Mouse (Mus musculus) G1E-ER4 (cell line): ENCODE results near the gene Zmiz1. TPM values are rescaled to one million over a fixed set of nuclear protein-coding genes. Genes with fewer than 3 reads are reported as not detected.

Experiments
- GATA1 ChIP-seq: IDR thresholded peaks from one replicate; pipeline ENCODE4 v1.8.0; 2012; ENCODE audit warnings: low read length, inconsistent platforms
- polyA plus RNA-seq: library from polyadenylated mRNA; stranded (reverse); fragments of >175 nt; gene quantifications from 2 replicates; pipeline ENCODE4 v1.2.3, GENCODE M21; 2012

Zmiz1 gene
- polyA plus RNA-seq, 1 experiment: not detected

GRCm38 (mm10) chr14:25606372-25607140 lies 147.6 kb downstream of the Zmiz1 start:
- TF ChIP-seq GATA1: no peak

DNA sequence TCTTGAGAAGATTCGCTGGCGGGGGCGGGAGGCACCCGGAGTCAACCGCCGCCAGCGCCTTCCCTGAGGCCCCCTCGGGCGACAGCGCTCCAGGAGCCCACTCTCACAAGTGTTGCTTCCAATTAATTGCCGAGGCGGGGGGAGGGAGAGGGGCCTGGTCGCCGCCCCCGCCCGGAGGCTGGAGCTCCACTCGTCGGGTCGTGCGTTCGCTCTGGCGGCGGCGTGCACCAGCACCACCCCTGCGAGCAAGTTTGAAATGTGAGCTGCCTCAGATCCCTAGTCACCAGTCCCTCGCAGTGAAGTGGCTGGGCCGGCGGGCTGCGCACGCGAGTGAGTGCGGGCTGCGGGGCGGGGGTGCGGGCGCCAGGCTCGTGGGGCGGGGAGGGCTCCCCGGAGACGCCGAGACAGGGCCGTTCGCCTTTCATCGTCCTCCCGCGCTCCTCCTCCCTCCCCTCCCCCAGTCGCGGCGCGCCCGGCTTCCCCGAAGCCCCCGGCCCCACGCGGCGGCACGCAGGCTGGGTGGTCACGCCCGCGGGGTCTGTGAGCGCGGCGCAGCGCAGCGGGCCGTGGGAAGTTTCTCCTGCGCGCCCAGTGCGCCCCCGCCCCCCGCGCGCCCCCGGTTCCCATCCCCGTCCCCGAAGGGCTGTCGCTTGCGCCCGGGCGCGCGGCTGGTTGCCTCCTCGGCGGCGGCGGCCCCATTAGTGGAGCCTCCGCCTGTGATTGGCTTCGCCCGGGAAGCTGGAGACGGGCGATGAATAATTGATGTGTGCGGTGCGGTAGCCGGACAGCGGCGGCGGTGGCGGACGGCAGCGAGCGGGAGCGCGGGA lies 148.4 kb downstream of the Zmiz1 start:
- no peak for TF ChIP-seq GATA1

DNA sequence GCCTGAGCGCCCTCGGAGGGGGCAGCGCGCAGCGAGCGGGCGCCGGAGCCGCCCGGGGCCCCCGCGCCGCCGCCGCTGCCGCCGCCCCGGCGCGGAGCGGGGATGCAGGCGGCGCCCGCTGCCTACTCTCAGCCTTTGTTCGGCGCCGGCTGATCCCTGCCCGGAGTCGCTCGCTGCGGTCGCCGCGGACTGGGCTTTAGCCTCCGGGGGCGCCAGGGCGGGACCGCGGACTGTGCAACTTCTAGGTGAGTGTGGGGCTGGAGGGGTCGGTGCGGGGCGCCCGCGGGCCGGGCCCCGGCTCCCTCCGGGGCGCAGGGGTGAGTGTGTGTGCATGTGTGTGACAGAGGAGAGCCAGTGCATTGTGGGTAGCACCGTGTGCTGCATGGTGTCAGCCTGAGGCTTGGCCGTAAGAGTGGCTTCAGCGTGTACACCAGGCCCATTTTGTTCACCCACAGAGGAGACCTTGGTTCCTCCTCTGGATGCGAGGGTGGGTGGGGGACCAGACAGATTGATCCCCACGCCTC lies 149.0 kb downstream of the Zmiz1 start:
- no peak for TF ChIP-seq GATA1

- no peak for TF ChIP-seq GATA1
Measured at GRCm38 (mm10) chr14:25608618-25609017, 149.6 kb downstream of the Zmiz1 start.

- TF ChIP-seq GATA1: no peak
Measured at GRCm38 (mm10) chr14:25609355-25609754, 150.4 kb downstream of the Zmiz1 start.

GRCm38 (mm10) chr14:25610396-25611158 lies 151.6 kb downstream of the Zmiz1 start:
- TF ChIP-seq GATA1: no peak

GRCm38 (mm10) chr14:25611159-25611697 lies 152.2 kb downstream of the Zmiz1 start:
- no peak for TF ChIP-seq GATA1

- no peak for TF ChIP-seq GATA1
Measured at GRCm38 (mm10) chr14:25611815-25612698, 153.1 kb downstream of the Zmiz1 start.

GRCm38 (mm10) chr14:25613942-25614575 lies 155.1 kb downstream of the Zmiz1 start:
- TF ChIP-seq GATA1: no peak

DNA sequence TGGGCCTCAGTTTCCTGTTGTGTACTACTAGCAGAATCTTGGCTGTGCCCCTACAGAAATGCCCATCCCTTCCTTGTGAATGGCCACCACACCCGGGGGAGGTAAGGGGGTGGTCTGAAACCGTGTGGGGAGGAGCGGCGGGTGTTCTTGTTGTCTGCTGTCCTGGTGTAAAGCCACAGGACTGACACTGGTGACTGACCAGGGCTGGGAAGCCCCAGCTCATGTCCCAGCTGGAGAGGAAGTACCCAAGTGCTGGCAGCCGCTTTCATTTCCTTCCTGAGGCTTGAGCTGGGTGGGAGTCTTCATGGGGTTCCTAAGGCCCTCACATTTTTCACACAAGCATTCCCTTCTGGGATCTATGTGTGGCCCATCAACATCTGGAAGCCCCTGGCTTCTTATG lies 155.7 kb downstream of the Zmiz1 start:
- TF ChIP-seq GATA1: no peak

- no peak for TF ChIP-seq GATA1
Measured at GRCm38 (mm10) chr14:25615602-25616001, 156.6 kb downstream of the Zmiz1 start.

DNA sequence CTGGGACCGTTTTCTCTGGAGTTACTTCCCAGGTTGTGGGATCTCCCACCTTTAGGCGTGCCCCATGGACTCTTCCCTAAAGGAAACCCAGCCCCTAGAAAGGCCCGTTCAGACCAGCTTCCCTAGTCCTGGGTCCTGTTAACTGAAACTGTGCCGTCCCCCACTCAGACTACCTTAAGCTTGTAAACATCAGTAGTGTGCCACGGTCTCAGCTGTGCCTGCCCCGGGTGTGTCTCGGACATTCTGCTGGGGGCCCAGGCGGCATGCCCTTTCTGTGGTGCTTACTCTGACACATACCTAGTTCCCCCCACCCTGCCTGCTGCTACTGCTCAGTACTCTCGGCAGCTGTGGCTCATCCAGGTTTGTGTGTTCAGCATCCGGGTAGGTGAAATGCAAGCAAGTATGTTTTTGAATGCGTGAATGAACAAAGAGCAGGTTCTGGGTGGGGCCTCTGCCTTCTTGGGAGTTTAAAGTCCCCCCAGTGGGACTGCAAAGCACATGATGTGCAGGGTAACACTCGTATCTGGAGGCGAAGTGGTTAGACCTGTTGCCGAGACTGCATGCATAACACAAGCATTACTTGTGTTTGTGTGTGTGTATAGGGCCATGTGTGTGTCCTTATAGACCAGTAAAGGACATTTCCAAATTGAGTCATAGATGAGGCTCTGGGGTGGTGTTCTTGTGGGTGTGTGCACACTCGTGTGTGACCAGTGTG lies 157.2 kb downstream of the Zmiz1 start:
- no peak for TF ChIP-seq GATA1

DNA sequence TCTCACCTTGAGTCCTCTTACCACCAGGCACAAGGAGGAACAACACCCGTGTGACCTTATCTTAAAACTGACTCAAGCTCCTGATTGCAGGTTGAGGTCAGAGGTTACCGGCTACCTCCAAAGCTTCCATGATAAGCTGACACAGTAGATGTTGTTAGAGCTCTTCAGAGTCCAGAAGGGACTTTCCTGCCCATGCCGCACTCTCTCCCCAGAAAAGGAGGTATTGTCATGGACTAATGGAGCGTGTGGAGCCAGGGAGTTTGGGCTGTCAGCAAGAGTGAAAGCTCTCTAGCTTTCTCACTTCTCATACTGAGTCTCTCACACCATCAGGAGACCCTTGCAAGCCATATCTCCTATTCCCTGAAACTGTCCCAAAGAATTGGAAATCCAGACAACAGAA lies 158.3 kb downstream of the Zmiz1 start:
- no peak for TF ChIP-seq GATA1

GRCm38 (mm10) chr14:25619066-25619762 lies 160.2 kb downstream of the Zmiz1 start:
- TF ChIP-seq GATA1: no peak
